Mouse (Mus musculus) heart, adult 2 months (tissue): ENCODE data around the gene Plscr1. TPM values are rescaled to one million over a fixed set of nuclear protein-coding genes. Genes with fewer than 3 reads are reported as not detected.

Source experiments
- DNase-seq, 2 experiments: peaks; one replicate each; pipeline ENCODE4 v3.0.0; 2021
- H3K27ac ChIP-seq: fragments of 200-600 bp; 2 replicates; pipeline ENCODE4 v1.8.1; 2022
- H3K27me3 ChIP-seq: fragments of 200-500 bp; 2 replicates; pipeline ENCODE4 v1.6.1; 2012; ENCODE audit warnings: mild to moderate bottlenecking, low read length, inconsistent platforms, mixed read lengths; ENCODE audit not compliant: control insufficient read depth, insufficient read depth
- H3K36me3 ChIP-seq: fragments of 200-500 bp; 2 replicates; pipeline ENCODE4 v1.6.1; 2012; ENCODE audit warnings: low read length, inconsistent platforms; ENCODE audit not compliant: control insufficient read depth, insufficient read depth
- H3K4me1 ChIP-seq: fragments of 200-500 bp; 2 replicates; pipeline ENCODE4 v1.6.1; 2011; ENCODE audit warnings: low read length; ENCODE audit not compliant: control insufficient read depth, insufficient read depth
- H3K4me3 ChIP-seq: fragments of 200-600 bp; 2 replicates; pipeline ENCODE4 v1.8.1; 2022
- H3K79me2 ChIP-seq: fragments of 200-500 bp; replicated peaks from 2 replicates; pipeline ENCODE4 v1.6.1; 2012; ENCODE audit warnings: mild to moderate bottlenecking, inconsistent platforms, low read length, moderate library complexity, mixed read lengths; ENCODE audit not compliant: control insufficient read depth, insufficient read depth
- H3K9ac ChIP-seq: fragments of 200-500 bp; 2 replicates; pipeline ENCODE4 v1.6.1; 2012; ENCODE audit warnings: low read depth, mild to moderate bottlenecking, control low read depth, inconsistent platforms, low read length, mixed read lengths
- CTCF ChIP-seq: fragments of 200-600 bp; IDR thresholded peaks from 2 replicates; pipeline ENCODE4 v1.8.1; 2022; ENCODE audit warnings: antibody characterized with exemption, mild to moderate bottlenecking, moderate library complexity
- EP300 ChIP-seq: fragments of 200-500 bp; IDR thresholded peaks from 2 replicates; pipeline ENCODE4 v1.6.1; 2011; ENCODE audit warnings: low read depth, low read length, control low read depth; ENCODE audit not compliant: insufficient read depth
- POLR2A ChIP-seq: fragments of 200-500 bp; IDR thresholded peaks from 2 replicates; pipeline ENCODE4 v1.6.1; 2011; ENCODE audit warnings: mild to moderate bottlenecking, low read depth, low read length, control low read depth; ENCODE audit not compliant: insufficient read depth
- WGBS: fragments of 180-500 bp; shearing (Covaris S2); methylation state at CpG from one replicate; pipeline ENCODE4 v1.1.7; 2018; 5-methylcytosine and 5-hydroxymethylcytosine counted together
- intact Hi-C: fragments of 180-260 bp; cut with DNase I; formaldehyde crosslinking; loops from one replicate; pipeline ENCODE4 v1.15.1; 2025
- microRNA-seq, 2 experiments: library from miRNA; unstranded; fragments of <30 nt; microRNA quantifications; one replicate each; pipeline ENCODE4 v1.2.0; 2021
- polyA plus RNA-seq: library from polyadenylated mRNA; depleted of rRNA; stranded (reverse); fragments of >200 nt; gene quantifications from 2 replicates; pipeline ENCODE4 v1.2.3, GENCODE M21; 2012; rRNA removed
- total RNA-seq, 2 experiments: library from RNA; stranded (reverse); gene quantifications; 2 replicates each; pipeline ENCODE4 v1.2.3; 2021

The Plscr1 gene
- total and polyA plus RNA-seq, 3 experiments, result 6.1 to 14.0 (median 11.0) TPM

GRCm38 (mm10) chr9:92301213-92301612, 51.7 kb downstream of the Plscr1 start:
- no peak overlapping the region for H3K9ac ChIP-seq
- H3K36me3 ChIP-seq, result peaks cover 12% of the 10 kb centered on the region
- no peaks in the 10 kb centered on the region for H3K27me3 ChIP-seq
- intact Hi-C loops, result no loop called here
- WGBS, result 57% methylated on average over 3 of the region's 3 CpGs
- TF ChIP-seq EP300 (no peak), CTCF (no peak), POLR2A (no peak)
- no peak overlapping the region for H3K27ac ChIP-seq
- DNase-seq, result no peak
- H3K79me2 ChIP-seq, result no peaks in the 10 kb centered on the region
- H3K4me1 ChIP-seq, result no peaks in the 10 kb centered on the region
- H3K4me3 ChIP-seq, result no peak overlapping the region

GRCm38 (mm10) chr9:92305075-92305474, 55.5 kb downstream of the Plscr1 start:
- H3K4me3 ChIP-seq, result no peak overlapping the region
- WGBS, result 84% methylated on average over 8 of the region's 8 CpGs

GRCm38 (mm10) chr9:92305620-92306220, 56.2 kb downstream of the Plscr1 start:
- DNase-seq, result no peak
- Histone ChIP-seq H3K4me3 (no peak overlapping the region), H3K27me3 (no peaks in the 10 kb centered on the region), H3K9ac (no peak overlapping the region), H3K4me1 (no peaks in the 10 kb centered on the region), H3K27ac (no peak overlapping the region), H3K36me3 (no peaks in the 10 kb centered on the region), H3K79me2 (no peaks in the 10 kb centered on the region)
- TF ChIP-seq EP300 (no peak), POLR2A (no peak), CTCF (no peak)
- intact Hi-C loops, result no loop called here
- 88% methylated on average over 8 of the region's 8 CpGs for WGBS

More at GRCm38 (mm10) chr9:92305075-92305474, 55.5 kb downstream of the Plscr1 start:
- DNase-seq, result no peak
- intact Hi-C loops, result no loop called here
- Histone ChIP-seq H3K79me2 (no peaks in the 10 kb centered on the region), H3K36me3 (no peaks in the 10 kb centered on the region; the same call in 1 of the 2 replicates), H3K4me1 (no peaks in the 10 kb centered on the region), H3K27ac (no peak overlapping the region), H3K27me3 (no peaks in the 10 kb centered on the region), H3K9ac (no peak overlapping the region)
- TF ChIP-seq EP300, result no peak
- TF ChIP-seq CTCF, result no peak
- no peak for TF ChIP-seq POLR2A

GRCm38 (mm10) chr9:92309077-92309476, 59.5 kb downstream of the Plscr1 start, which contains the start of gene 1700057G04Rik:
Gene 1700057G04Rik (plus strand): TSS chr9:92309377.
- no peak for TF ChIP-seq EP300
- TF ChIP-seq POLR2A, result no peak
- no peak for TF ChIP-seq CTCF
- H3K79me2 ChIP-seq, result no peaks in the 10 kb centered on the region
- H3K9ac ChIP-seq, result no peak within 1 kb of the TSS
- no peak within 1 kb of the TSS for H3K27ac ChIP-seq
- 89% methylated on average over 1 of the region's 1 CpGs for WGBS
- H3K36me3 ChIP-seq, result no peaks in the 10 kb centered on the region
- no peaks in the 10 kb centered on the region for H3K4me1 ChIP-seq
- intact Hi-C loops, result no loop called here
- DNase-seq, result no peak
- H3K27me3 ChIP-seq, result no peaks in the 10 kb centered on the region
- no peak within 1 kb of the TSS for H3K4me3 ChIP-seq

- Histone ChIP-seq H3K9ac (no peak overlapping the region), H3K27ac (no peak overlapping the region), H3K36me3 (no peaks in the 10 kb centered on the region), H3K4me1 (no peaks in the 10 kb centered on the region; the same call in 1 of the 2 replicates), H3K4me3 (no peak overlapping the region), H3K27me3 (no peaks in the 10 kb centered on the region), H3K79me2 (no peaks in the 10 kb centered on the region)
- DNase-seq, result no peak
- WGBS, result 42% methylated on average over 3 of the region's 3 CpGs
- intact Hi-C loops, result no loop called here
- TF ChIP-seq CTCF (no peak), POLR2A (no peak)
These were observed 67.2 kb downstream of the Plscr1 start for GRCm38 (mm10) chr9:92316791-92317190.

Small RNAs within 50 kb of the gene (microRNA-seq; reads per million reads assigned to microRNA genes)
- gene Mir6386, result 0 reads per million in 2 experiments

Other genes with a start within 250 kb of the Plscr1 start
- gene Plscr5, start 56.8 kb upstream of the Plscr1 start, total RNA-seq, result not detected
- not detected in 2 replicates for gene Plscr5, start 56.8 kb upstream of the Plscr1 start, polyA plus RNA-seq
- gene Plscr2, start 25.9 kb downstream of the Plscr1 start, total RNA-seq, result 10 to 100 TPM; 25.1 to 27.1 TPM
- 12.1 and 21.0 TPM in 2 replicates for gene Plscr2, start 25.9 kb downstream of the Plscr1 start, polyA plus RNA-seq
- gene 1700057G04Rik, start 59.6 kb downstream of the Plscr1 start, total RNA-seq, result not detected
- gene 1700057G04Rik, start 59.6 kb downstream of the Plscr1 start, polyA plus RNA-seq, result not detected in 2 replicates
- 1 to 10 TPM; 6.8 to 7.4 TPM for gene Plscr4, start 207.6 kb downstream of the Plscr1 start, total RNA-seq
- gene Plscr4, start 207.6 kb downstream of the Plscr1 start, polyA plus RNA-seq, result 8.1 and 10.3 TPM in 2 replicates